ENCODE assay signal across 25 mouse cellular contexts in the genomic region with DNA sequence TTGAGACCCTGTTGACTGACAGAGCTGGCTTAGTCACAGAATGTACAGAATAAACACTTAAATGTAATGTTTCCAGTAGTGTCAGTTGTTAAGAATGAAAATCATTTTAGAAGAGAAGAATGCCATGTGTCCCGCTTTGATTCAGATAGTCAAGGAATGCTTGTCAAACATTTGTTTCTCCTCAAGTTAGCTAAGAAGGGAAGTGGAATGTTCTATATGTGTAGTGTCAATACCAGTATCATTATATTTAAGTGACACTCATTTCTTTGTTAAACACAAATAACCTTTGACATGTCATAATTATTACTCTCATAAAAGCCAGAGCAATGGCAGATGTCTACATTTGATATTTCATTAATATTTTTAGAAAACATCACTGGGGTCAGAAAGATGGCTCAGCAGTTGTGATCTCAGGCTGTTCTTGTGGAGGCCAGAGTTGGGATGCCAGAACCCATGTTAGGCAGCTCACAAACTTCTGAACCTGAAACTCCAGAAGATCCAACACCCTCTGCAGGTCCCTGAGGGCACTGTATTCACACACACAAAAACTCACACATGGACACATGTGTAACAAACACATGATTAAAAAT. TPM values are rescaled to one million over a fixed set of nuclear protein-coding genes. Genes with fewer than 3 reads are reported as not detected.
DNase-seq lines count a peak whose midpoint lies in the region; ATAC-seq and TF ChIP-seq lines count a peak whose summit lies in the region.
"Had no signal": no experiment of that assay in that cellular context is flagged by ENCODE, and none has a peak within 500 bp of the region (broad histone marks: within the 10 kb centered on the region; RNA-seq: fewer than 3 reads in every experiment).

No protein-coding gene starts in this region.

- no peak for TF ChIP-seq CTCF in lung, embryonic 14.5 days (IDR thresholded peaks at IDR 0.05; ENCODE audit: low read depth)

- H3K27ac ChIP-seq in lung, embryonic 14.5 days (ENCODE audit: low read depth) = no peak overlapping the region
- no peak overlapping the region for H3K27ac ChIP-seq in lung, embryonic 16.5 days (ENCODE audit: low read length)
- no peak overlapping the region for H3K27ac ChIP-seq in midbrain, embryonic 11.5 days (ENCODE audit: low read depth, low read length)
- H3K27ac ChIP-seq in midbrain, embryonic 15.5 days = no peak overlapping the region
- H3K27ac ChIP-seq: embryonic facial prominence, embryonic 10.5 days; embryonic facial prominence, embryonic 12.5 days; forebrain, embryonic 13.5 days had no signal

- H3K9ac ChIP-seq in lung, embryonic 14.5 days = no peak overlapping the region
- H3K9ac ChIP-seq in lung, embryonic 16.5 days (ENCODE audit: low read length) = no peak overlapping the region
- no peak overlapping the region for H3K9ac ChIP-seq in midbrain, embryonic 11.5 days (ENCODE audit: low read length)
- no peak overlapping the region for H3K9ac ChIP-seq in midbrain, embryonic 15.5 days
- H3K9ac ChIP-seq: embryonic facial prominence, embryonic 12.5 days; forebrain, embryonic 13.5 days had no signal

- H3K4me1 ChIP-seq in lung, embryonic 14.5 days (ENCODE audit: insufficient read depth) = no peaks in the 10 kb centered on the region
- H3K4me1 ChIP-seq in lung, embryonic 16.5 days (replicated peaks; ENCODE audit: control insufficient read depth, insufficient read depth, low read length) = no peaks in the 10 kb centered on the region
- no peaks in the 10 kb centered on the region for H3K4me1 ChIP-seq in midbrain, embryonic 11.5 days (ENCODE audit: control insufficient read depth, insufficient read depth, low read length)
- H3K4me1 ChIP-seq in midbrain, embryonic 15.5 days = no peaks in the 10 kb centered on the region
- H3K4me1 ChIP-seq: embryonic facial prominence, embryonic 10.5 days; embryonic facial prominence, embryonic 12.5 days; forebrain, embryonic 13.5 days had no signal

- no peaks in the 10 kb centered on the region for H3K9me3 ChIP-seq in lung, embryonic 14.5 days (ENCODE audit: low read depth, low read length)
- no peaks in the 10 kb centered on the region for H3K9me3 ChIP-seq in lung, embryonic 16.5 days (ENCODE audit: control insufficient read depth, low read length)
- no peaks in the 10 kb centered on the region for H3K9me3 ChIP-seq in midbrain, embryonic 11.5 days (ENCODE audit: control insufficient read depth, low read length)
- no peaks in the 10 kb centered on the region for H3K9me3 ChIP-seq in midbrain, embryonic 15.5 days
- H3K9me3 ChIP-seq: embryonic facial prominence, embryonic 10.5 days; embryonic facial prominence, embryonic 12.5 days; forebrain, embryonic 13.5 days had no signal

- WGBS in lung, embryonic 14.5 days = 18% methylated on average over 1 of the region's 1 CpGs
- 15% methylated on average over 1 of the region's 1 CpGs for WGBS in lung, embryonic 16.5 days
- WGBS in midbrain, embryonic 11.5 days = 84% methylated on average over 1 of the region's 1 CpGs
- WGBS in midbrain, embryonic 15.5 days = 90% methylated on average over 1 of the region's 1 CpGs

- no peaks in the 10 kb centered on the region for H3K27me3 ChIP-seq in lung, embryonic 14.5 days (ENCODE audit: insufficient read depth, low read length)
- no peaks in the 10 kb centered on the region for H3K27me3 ChIP-seq in lung, embryonic 16.5 days (ENCODE audit: control insufficient read depth, insufficient read depth, low read depth, low read length)
- no peaks in the 10 kb centered on the region for H3K27me3 ChIP-seq in midbrain, embryonic 11.5 days (ENCODE audit: control insufficient read depth, insufficient read depth, low read length)
- H3K27me3 ChIP-seq in midbrain, embryonic 15.5 days (replicated peaks) = no peaks in the 10 kb centered on the region
- H3K27me3 ChIP-seq: CH12.LX; embryonic facial prominence, embryonic 12.5 days; forebrain, embryonic 13.5 days; Patski had no signal

- H3K4me3 ChIP-seq in lung, embryonic 14.5 days (ENCODE audit: low read depth, low read length) = no peak overlapping the region
- H3K4me3 ChIP-seq in lung, embryonic 16.5 days (ENCODE audit: low read length) = no peak overlapping the region
- H3K4me3 ChIP-seq in midbrain, embryonic 11.5 days (ENCODE audit: low read depth, low read length) = no peak overlapping the region
- no peak overlapping the region for H3K4me3 ChIP-seq in midbrain, embryonic 15.5 days
- H3K4me3 ChIP-seq: embryonic facial prominence, embryonic 10.5 days; embryonic facial prominence, embryonic 12.5 days; forebrain, embryonic 13.5 days had no signal

- peak; percentile 11 for DNase-seq in heart, adult 11 months
- no peak for DNase-seq in heart, postnatal 4 days
- peak; percentile 56 for DNase-seq in lung, embryonic 14.5 days
- no peak for DNase-seq in lung, adult 18-20 months
- DNase-seq in lung, postnatal 25 days (ENCODE audit: low spot score) = no peak
- DNase-seq in midbrain, embryonic 11.5 days (ENCODE audit: low spot score, missing footprints) = peak; percentile 62
- DNase-seq: adrenal gland, adult 8-10 months; adrenal gland, postnatal 14 days; adrenal gland, postnatal 36 days; B cell, adult 2 months; cerebellum, adult 11-12 months; cerebellum, adult 2 months; cerebellum, adult 9-10 months; cerebellum, postnatal 10 days; cerebellum, postnatal 25 days had no signal

- no peaks in the 10 kb centered on the region for H3K36me3 ChIP-seq in lung, embryonic 14.5 days (ENCODE audit: insufficient read depth)
- no peaks in the 10 kb centered on the region for H3K36me3 ChIP-seq in lung, embryonic 16.5 days (ENCODE audit: control insufficient read depth, insufficient read depth, low read length)
- H3K36me3 ChIP-seq in midbrain, embryonic 11.5 days (ENCODE audit: control insufficient read depth, insufficient read depth, low read length) = no peaks in the 10 kb centered on the region
- H3K36me3 ChIP-seq in midbrain, embryonic 15.5 days (replicated peaks) = no peaks in the 10 kb centered on the region
- H3K36me3 ChIP-seq: embryonic facial prominence, embryonic 10.5 days; embryonic facial prominence, embryonic 12.5 days; G1E had no signal

- H3K4me2 ChIP-seq in lung, embryonic 14.5 days = no peak overlapping the region
- H3K4me2 ChIP-seq in lung, embryonic 16.5 days (ENCODE audit: low read depth, low read length) = no peak overlapping the region
- no peak overlapping the region for H3K4me2 ChIP-seq in midbrain, embryonic 11.5 days
- no peak overlapping the region for H3K4me2 ChIP-seq in midbrain, embryonic 15.5 days
- H3K4me2 ChIP-seq: embryonic facial prominence, embryonic 12.5 days; forebrain, embryonic 13.5 days had no signal

- peak; percentile 66 for ATAC-seq in lung, embryonic 14.5 days (ENCODE audit: insufficient read depth)
- ATAC-seq in lung, embryonic 16.5 days (ENCODE audit: low read depth) = peak; percentile 77
- ATAC-seq in midbrain, embryonic 11.5 days (ENCODE audit: low FRiP score) = no peak
- ATAC-seq in midbrain, embryonic 15.5 days (replicated peaks) = no peak
- ATAC-seq: activated CD4-positive, CD25-positive, alpha-beta regulatory T cell, adult 4 months; CD4-positive, CD25-positive, alpha-beta regulatory T cell, adult 4 months; forebrain, embryonic 13.5 days; Patski had no signal

RNA-seq across cellular contexts. Expression of gene Pde3a, which starts 40.7 kb away (rescaled TPM):
- total RNA-seq in heart, postnatal 4 days (2021) = 10 to 100 TPM; 56.1 to 57.0 TPM
- 6.2 and 7.4 TPM in 2 replicates for polyA plus RNA-seq in lung, embryonic 14.5 days (2014; fragmentation: Nextera tagmentation; extraction: Ambion mirVana)
- polyA plus RNA-seq in lung, embryonic 16.5 days (2015; fragmentation: Nextera tagmentation; extraction: Ambion mirVana) = 4.4 and 4.8 TPM in 2 replicates
- 1.2 and 2.1 TPM in 2 replicates for polyA plus RNA-seq in midbrain, embryonic 11.5 days (2014; fragmentation: Nextera tagmentation; extraction: Ambion mirVana)
- polyA plus RNA-seq in midbrain, embryonic 15.5 days (2015; fragmentation: Nextera tagmentation; extraction: Ambion mirVana) = 2.5 and 2.9 TPM in 2 replicates
- polyA plus RNA-seq: CD4-positive, CD25-positive, alpha-beta regulatory T cell, adult 4 months; G1E had no signal

Comparison
In these comparisons a context has a peak if more than half of its experiments do, and no peak if none do; other contexts are left out.
1. DNase-seq: peak in heart, adult 11 months (single experiment), lung, embryonic 14.5 days (single experiment) and midbrain, embryonic 11.5 days (single experiment); none in heart, postnatal 4 days (single experiment), lung, adult 18-20 months (0 of 2) and lung, postnatal 25 days (single experiment).
2. ATAC-seq: peak in lung, embryonic 14.5 days (single experiment) and lung, embryonic 16.5 days (single experiment); none in midbrain, embryonic 11.5 days (single experiment) and midbrain, embryonic 15.5 days (single experiment).